Mouse (Mus musculus) limb, embryonic 14.5 days (tissue): ENCODE data around the gene Dmrta2. TPM values are rescaled to one million over a fixed set of nuclear protein-coding genes. Genes with fewer than 3 reads are reported as not detected.

Experiments used
- ATAC-seq: fragments of 200-750 bp; cut with Nextera tagmentation; 2 replicates; pipeline ENCODE4 v1.8.0; 2017; ENCODE audit warnings: low read depth, moderate number of reproducible peaks, moderate TSS enrichment; ENCODE audit not compliant: low FRiP score
- DNase-seq: peaks from one replicate; pipeline ENCODE4 v3.0.0-alpha.2; 2015; ENCODE audit warnings: low spot score
- H3K27ac ChIP-seq: fragments of 300-500 bp; sonication (generic); replicated peaks from 2 replicates; pipeline ENCODE4 v1.5.1; 2014; ENCODE audit warnings: low read depth, mild to moderate bottlenecking, low read length, moderate library complexity, mixed read lengths
- H3K27me3 ChIP-seq: fragments of 300-500 bp; sonication (generic); 2 replicates; pipeline ENCODE4 v1.6.1; 2014; ENCODE audit warnings: low read length, mixed read lengths; ENCODE audit not compliant: control insufficient read depth, insufficient read depth
- H3K36me3 ChIP-seq: fragments of 300-500 bp; sonication (generic); 2 replicates; pipeline ENCODE4 v1.6.1; 2014; ENCODE audit warnings: mild to moderate bottlenecking, low read length, moderate library complexity, mixed read lengths; ENCODE audit not compliant: control insufficient read depth, insufficient read depth
- H3K4me1 ChIP-seq: fragments of 300-500 bp; sonication (generic); 2 replicates; pipeline ENCODE4 v1.6.1; 2014; ENCODE audit warnings: antibody characterized with exemption, low read length, mixed read lengths; ENCODE audit not compliant: control insufficient read depth, insufficient read depth
- H3K4me2 ChIP-seq: fragments of 300-500 bp; sonication (generic); replicated peaks from 2 replicates; pipeline ENCODE4 v1.6.1; 2014; ENCODE audit warnings: low read depth, mild to moderate bottlenecking, low read length, moderate library complexity; ENCODE audit not compliant: severe bottlenecking
- H3K4me3 ChIP-seq: fragments of 300-500 bp; sonication (generic); replicated peaks from 2 replicates; pipeline ENCODE4 v1.5.1; 2014; ENCODE audit warnings: low read length
- H3K9ac ChIP-seq: fragments of 300-500 bp; sonication (generic); 2 replicates; pipeline ENCODE4 v1.6.1; 2014; ENCODE audit warnings: mild to moderate bottlenecking, low read depth, low read length, moderate library complexity; ENCODE audit not compliant: severe bottlenecking
- H3K9me3 ChIP-seq: fragments of 300-500 bp; sonication (generic); 2 replicates; pipeline ENCODE4 v1.6.1; 2016; ENCODE audit warnings: low read length; ENCODE audit not compliant: control insufficient read depth
- POLR2A ChIP-seq: fragments of 200-500 bp; IDR thresholded peaks from 2 replicates; pipeline ENCODE4 v1.8.0; 2012; ENCODE audit warnings: inconsistent platforms, mild to moderate bottlenecking, moderate library complexity, borderline replicate concordance; ENCODE audit not compliant: insufficient read depth, insufficient read length; ENCODE audit errors: extremely low read depth
- WGBS: fragments of 180-500 bp; shearing (Covaris S2); extraction: QIAGEN DNeasy Blood & Tissue Kit; methylation state at CpG from one replicate; pipeline ENCODE4 v1.1.7; 2014; 5-methylcytosine and 5-hydroxymethylcytosine counted together
- polyA plus RNA-seq, 2 experiments: library from polyadenylated mRNA; depleted of rRNA in 1 of 2; stranded (reverse) in 1 of 2; unstranded in 1 of 2; fragments of >200 nt; fragmentation: Nextera tagmentation in 1 of 2; extraction: Ambion mirVana in 1 of 2; gene quantifications; 2 replicates each; pipeline versions ENCODE4 v1.2.1 to v1.2.3; 2012 to 2014

Dmrta2 gene
- polyA plus RNA-seq, 2 experiments: 0.82 TPM; not detected in 1

GRCm38 (mm10) chr4:109963570-109964279 is 14.1 kb upstream of the Dmrta2 start:
- Histone ChIP-seq H3K9me3 (no peaks in the 10 kb centered on the region), H3K36me3 (peaks cover 4% of the 10 kb centered on the region; the same call in 1 of the 2 replicates), H3K9ac (no peak overlapping the region), H3K27me3 (no peaks in the 10 kb centered on the region), H3K4me2 (no peak overlapping the region), H3K4me1 (no peaks in the 10 kb centered on the region), H3K4me3 (no peak overlapping the region), H3K27ac (no peak overlapping the region)
- ATAC-seq (no peak), DNase-seq (no peak)
- 86% methylated on average over 5 of the region's 5 CpGs for WGBS
- TF ChIP-seq POLR2A: no peak

- Histone ChIP-seq H3K9ac (no peak overlapping the region), H3K9me3 (no peaks in the 10 kb centered on the region), H3K36me3 (no peaks in the 10 kb centered on the region), H3K27ac (no peak overlapping the region), H3K4me1 (no peaks in the 10 kb centered on the region), H3K4me3 (no peak overlapping the region), H3K4me2 (no peak overlapping the region), H3K27me3 (peaks cover 32% of the 10 kb centered on the region)
- no peak for TF ChIP-seq POLR2A
- DNase-seq: no peak
- no peak for ATAC-seq
- WGBS: 78% methylated on average over 5 of the region's 5 CpGs
Observed at GRCm38 (mm10) chr4:109969561-109969960, 8.3 kb upstream of the Dmrta2 start.

- H3K9me3 ChIP-seq: no peaks in the 10 kb centered on the region
- H3K36me3 ChIP-seq: no peaks in the 10 kb centered on the region
- peaks cover 10% of the 10 kb centered on the region for H3K4me1 ChIP-seq
- DNase-seq (no peak), ATAC-seq (no peak)
- peaks cover 77% of the 10 kb centered on the region for H3K27me3 ChIP-seq
- TF ChIP-seq POLR2A: no peak
- no peak overlapping the region for H3K9ac ChIP-seq
- WGBS: 1% methylated on average over 20 of the region's 20 CpGs
- H3K4me2 ChIP-seq: no peak overlapping the region
- no peak overlapping the region for H3K27ac ChIP-seq
- H3K4me3 ChIP-seq: 0 out of 2 replicates have a peak overlapping the region, but pooled peaks have one; percentile 5
Observed at GRCm38 (mm10) chr4:109973991-109974654, 3.7 kb upstream of the Dmrta2 start.

- Histone ChIP-seq H3K27ac (no peak overlapping the region), H3K9ac (no peak overlapping the region), H3K4me2 (no peak overlapping the region), H3K27me3 (peaks cover 84% of the 10 kb centered on the region), H3K9me3 (no peaks in the 10 kb centered on the region), H3K4me3 (0 out of 2 replicates have a peak overlapping the region, but pooled peaks have one; percentile 5), H3K4me1 (peaks cover 12% of the 10 kb centered on the region), H3K36me3 (no peaks in the 10 kb centered on the region)
- no peak for DNase-seq
- no peak for ATAC-seq
- no peak for TF ChIP-seq POLR2A
- under 1% methylated on average over 31 of the region's 33 CpGs for WGBS
Observed at GRCm38 (mm10) chr4:109974655-109975380, 3.0 kb upstream of the Dmrta2 start.
